Mouse (Mus musculus) T-helper 2 cell (primary cell): ENCODE results near the gene Bud23.

Experiments
- in situ Hi-C: fragments of 300-600 bp; cut with MboI, MseI; formaldehyde crosslinking; loops from one replicate; pipeline ENCODE4 v1.15.1; 2025; ENCODE audit warnings: high pct_unique_total_duplicates

Bud23 gene

GRCm38 (mm10) chr5:135023344-135024173 lies 41.2 kb downstream of the Bud23 start, which contains the start of gene Stx1a:
Gene Stx1a, plus strand, starts transcription at chr5:135023482.
- in situ Hi-C loops, result loop anchor here (5.0 kb wide), 1 partner anchor 84 kb away; no protein-coding TSS in a partner anchor

GRCm38 (mm10) chr5:135021814-135022213 lies 42.9 kb downstream of the Bud23 start:
- in situ Hi-C loops, result loop anchor here (5.0 kb wide), 1 partner anchor 85 kb away; no protein-coding TSS in a partner anchor

DNA sequence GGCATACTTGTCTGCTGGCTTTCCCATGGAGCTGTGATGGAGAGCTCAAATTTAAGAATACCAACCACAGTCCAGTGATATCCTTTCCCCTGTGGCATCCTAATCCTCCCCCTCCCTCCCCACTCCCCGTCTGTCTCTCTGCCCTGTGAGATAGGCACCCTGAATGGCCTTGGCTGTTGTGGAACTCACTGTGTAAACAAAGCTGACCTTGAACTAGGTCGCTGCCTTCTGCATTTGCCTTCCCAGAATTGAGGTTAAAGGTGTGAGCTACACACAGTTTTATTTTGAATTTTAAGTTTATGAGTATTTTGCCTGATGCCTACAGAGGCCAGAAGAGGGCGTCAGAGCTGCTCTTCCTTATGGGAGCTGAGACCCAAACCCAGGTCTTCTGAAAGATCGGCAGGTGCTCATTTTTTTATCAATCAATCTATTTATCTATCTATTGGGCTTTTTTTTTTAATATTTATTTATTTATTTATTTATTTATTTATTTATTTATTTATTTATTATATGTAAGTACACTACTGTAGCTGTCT lies 48.5 kb downstream of the Bud23 start:
- in situ Hi-C loops, result no loop called here

DNA sequence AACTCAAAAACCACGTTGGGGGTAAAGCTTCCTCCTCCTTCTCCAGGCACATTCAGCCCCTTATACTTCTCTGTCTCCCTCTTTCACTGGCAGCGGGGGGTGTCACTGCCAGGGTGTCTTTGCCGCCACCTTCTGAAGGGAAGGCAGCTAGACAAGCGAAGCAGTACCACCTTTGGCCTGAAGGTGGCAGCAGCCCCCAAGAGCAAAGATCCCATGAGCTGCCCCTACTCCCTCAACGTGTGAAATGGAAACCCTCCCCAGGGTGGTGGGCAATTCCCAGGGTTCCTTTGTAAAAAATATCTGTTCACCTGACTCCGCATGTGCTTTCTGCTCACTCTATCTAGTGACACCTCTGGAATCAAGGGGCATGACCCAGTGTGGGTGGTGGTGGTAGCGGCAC lies 49.3 kb downstream of the Bud23 start:
- in situ Hi-C loops, result no loop called here

- in situ Hi-C loops, result no loop called here
Measured at GRCm38 (mm10) chr5:135012671-135013441, 51.9 kb downstream of the Bud23 start.

- in situ Hi-C loops, result no loop called here
Measured at GRCm38 (mm10) chr5:135011809-135012613, 52.7 kb downstream of the Bud23 start.

DNA sequence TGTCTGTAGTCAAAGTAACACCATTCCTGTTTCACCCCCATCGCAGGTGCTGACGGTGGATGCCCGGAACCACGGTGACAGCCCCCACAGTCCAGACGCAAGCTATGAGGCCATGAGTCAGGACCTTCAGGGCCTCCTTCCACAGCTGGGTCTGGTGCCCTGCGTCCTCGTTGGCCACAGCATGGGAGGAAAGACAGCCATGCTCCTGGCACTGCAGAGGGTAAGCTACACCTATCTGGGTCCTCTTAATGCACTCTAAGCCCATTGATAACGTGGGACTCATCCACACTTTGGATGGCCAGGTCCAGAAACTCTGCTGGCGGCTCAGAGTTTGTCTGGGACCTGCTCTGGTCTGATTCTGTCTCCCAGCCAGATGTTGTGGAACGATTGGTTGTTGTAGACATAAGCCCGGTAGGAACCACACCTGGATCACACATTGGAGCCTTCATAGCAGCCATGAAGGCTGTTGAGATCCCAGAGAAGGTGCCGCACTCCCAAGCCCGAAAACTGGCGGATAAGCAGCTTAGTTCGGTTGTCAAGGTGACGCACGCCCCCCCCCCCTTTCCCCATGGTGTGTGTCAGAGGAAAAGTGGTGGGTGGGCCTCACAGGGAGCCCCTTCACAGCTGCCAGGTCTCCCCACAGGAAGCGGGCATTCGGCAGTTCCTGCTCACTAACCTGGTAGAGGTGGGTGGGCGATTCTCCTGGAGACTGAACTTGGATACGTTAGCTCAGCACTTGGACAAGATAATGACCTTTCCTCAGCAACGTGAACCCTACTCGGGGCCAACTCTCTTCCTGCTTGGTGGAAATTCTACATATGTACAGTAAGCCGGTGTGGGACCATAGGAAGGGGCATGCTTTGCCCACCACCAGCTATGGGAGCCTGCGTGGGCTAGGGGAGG lies 53.7 kb downstream of the Bud23 start:
- in situ Hi-C loops, result no loop called here

GRCm38 (mm10) chr5:135010320-135010709 lies 54.4 kb downstream of the Bud23 start:
- in situ Hi-C loops, result no loop called here

- in situ Hi-C loops, result no loop called here
Measured at GRCm38 (mm10) chr5:135009590-135010319, 55.0 kb downstream of the Bud23 start.

DNA sequence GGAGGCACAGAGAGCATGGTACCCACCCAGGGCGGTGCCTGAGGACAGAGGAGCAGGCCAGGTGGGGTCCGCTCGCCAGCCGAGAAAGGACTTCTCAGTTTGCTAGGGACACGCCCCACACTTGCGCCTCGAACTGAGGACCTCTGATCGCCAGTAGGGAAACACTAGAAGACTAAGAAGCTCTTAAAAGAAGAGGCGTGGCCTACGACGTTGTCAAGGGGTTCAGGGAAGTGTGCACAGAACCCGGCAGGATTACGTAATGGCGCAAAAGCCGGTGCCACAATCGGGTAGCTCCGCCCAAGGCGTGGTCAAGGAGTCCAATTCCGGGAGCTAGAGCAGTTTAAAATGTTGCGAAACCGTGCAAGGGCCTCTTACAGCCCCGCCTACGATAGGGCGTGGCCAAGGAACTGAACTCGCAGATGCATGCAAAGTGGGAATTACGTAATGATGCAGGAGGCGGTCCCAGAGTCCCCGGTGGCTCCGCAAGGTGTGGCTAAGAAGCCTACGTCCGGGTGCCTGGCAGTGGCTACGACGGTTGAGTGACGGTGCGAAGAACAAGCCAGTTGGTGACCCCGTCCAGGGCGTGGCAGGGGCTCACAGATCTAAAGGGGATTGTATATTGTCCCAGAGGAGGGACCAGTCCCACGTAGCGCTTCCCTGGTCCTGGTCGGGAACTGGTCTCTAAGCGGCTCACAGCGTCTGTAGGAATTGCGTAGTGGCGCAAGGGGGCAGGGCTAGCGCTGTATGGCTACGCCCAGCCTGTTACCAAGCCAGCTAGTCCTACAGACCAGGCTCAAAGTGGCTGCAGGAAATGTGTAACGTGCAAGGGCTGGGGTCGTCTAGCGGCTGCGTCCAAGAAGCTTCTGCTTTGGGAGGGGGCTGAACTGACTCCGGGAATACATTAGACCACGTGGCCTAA lies 55.8 kb downstream of the Bud23 start, which contains the start of gene Abhd11:
Gene Abhd11 (plus strand): TSS at position 482 of the 919 bp plus-strand sequence.
- in situ Hi-C loops, result no loop called here

DNA sequence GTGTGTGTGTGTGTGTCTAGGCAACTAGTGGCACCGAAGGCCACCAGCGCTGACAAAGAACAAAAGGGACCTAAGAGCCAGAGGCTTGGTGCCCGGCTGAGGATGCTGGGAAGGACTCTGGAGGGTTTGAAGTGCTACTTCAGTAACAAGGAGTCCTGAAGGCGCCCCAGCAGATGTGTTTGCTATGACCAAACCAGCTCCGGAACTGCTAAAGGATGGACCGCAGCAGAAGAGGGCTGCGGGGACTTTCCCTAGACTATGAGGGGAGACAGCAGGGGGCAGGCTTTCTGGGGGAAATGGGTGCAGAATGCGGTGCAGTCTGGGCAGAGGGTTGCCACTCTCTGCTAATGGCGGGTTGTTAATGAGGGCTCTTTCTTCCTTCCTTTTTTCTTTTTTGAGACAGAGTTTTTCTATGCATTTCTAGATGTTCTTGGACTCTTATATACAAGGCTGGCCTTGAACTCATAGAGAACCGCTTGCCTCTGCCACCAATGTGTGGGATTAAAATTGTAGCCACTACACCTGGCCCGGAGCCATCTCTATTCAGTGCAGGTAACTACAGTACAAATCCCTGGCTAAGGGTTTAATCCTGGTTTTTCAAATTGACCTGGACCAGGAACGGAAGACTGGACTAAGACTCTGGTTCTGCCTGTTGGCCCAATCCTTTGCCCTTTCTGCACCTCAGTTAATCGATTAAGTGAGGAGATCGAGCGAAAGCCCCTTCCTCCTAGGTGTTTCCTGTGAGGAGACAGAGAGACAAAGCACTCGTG lies 56.8 kb downstream of the Bud23 start:
- in situ Hi-C loops, result no loop called here
